ENCODE assay signal across 7 mouse cellular contexts in genomic region chr11:106290376-106290775, GRCm38 (mm10).
"Had no signal": no experiment of that assay in that cellular context is flagged by ENCODE, and none has a peak within 500 bp of the region (broad histone marks: within the 10 kb centered on the region; RNA-seq: fewer than 3 reads in every experiment).

No protein-coding gene starts in this region.

- DNase-seq: lung, adult 2 months; lung, postnatal 14 days; lung, postnatal 36 days; right cerebral cortex, postnatal 14 days; thymus, adult 2 months; thymus, postnatal 25 days; thymus, postnatal 4 days had no signal
